Mouse (Mus musculus): ENCODE measurements around the gene Foxa2. TPM values are rescaled to one million over a fixed set of nuclear protein-coding genes. Genes with fewer than 3 reads are reported as not detected.

Foxa2 gene
- polyA plus RNA-seq, 1 experiment from 2014 or later: 0.55 TPM

DNA sequence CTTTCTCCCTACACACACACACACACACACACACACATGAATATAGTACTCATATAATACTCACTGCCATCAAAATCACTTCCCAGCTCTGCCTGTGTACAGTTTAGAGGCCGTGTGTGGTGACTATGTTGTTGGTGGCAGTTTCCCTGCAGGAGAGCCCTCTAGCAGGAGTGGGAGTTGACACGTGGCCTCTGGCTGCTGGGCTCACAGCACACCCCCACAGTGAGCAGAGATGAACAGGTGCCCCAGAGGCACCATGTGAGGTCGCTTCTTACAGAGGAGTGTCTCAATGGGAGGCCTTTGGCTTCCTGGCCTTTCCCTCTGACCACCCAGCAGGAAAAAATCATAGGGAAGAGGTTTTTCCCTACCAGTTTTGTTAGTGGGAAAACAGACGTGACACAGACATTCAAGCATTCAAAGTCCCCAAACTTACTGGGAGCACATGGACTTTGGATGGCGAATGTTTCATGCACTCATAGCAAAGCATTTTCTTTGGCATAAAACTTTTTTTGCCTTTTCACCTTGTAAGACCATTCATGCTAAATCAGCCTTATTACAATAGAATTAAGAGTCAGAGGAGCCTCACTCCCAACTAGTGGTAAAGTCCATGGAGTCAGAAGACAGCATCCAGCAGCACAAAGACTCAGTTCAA is 24.7 kb downstream of the Foxa2 start:
- H3K27ac ChIP-seq: no peak overlapping the region
- H3K27me3 ChIP-seq: peaks cover 53% of the 10 kb centered on the region
- no peaks in the 10 kb centered on the region for H3K36me3 ChIP-seq
- no peak overlapping the region for H3K4me2 ChIP-seq
- no peak overlapping the region for H3K9ac ChIP-seq
- ATAC-seq (replicated peaks; ENCODE audit: insufficient number of reproducible peaks, insufficient read depth, low FRiP score, low read depth): no peak
- H3K4me1 ChIP-seq (replicated peaks): no peaks in the 10 kb centered on the region
- 44% methylated on average over 5 of the region's 5 CpGs for WGBS
- H3K4me3 ChIP-seq: no peak overlapping the region
- no peaks in the 10 kb centered on the region for H3K9me3 ChIP-seq (replicated peaks)

- no peaks in the 10 kb centered on the region for H3K36me3 ChIP-seq
- H3K4me2 ChIP-seq: no peak overlapping the region
- H3K4me3 ChIP-seq: no peak overlapping the region
- H3K27me3 ChIP-seq: peaks cover 43% of the 10 kb centered on the region
- ATAC-seq (replicated peaks; ENCODE audit: insufficient number of reproducible peaks, insufficient read depth, low FRiP score, low read depth): no peak
- no peaks in the 10 kb centered on the region for H3K4me1 ChIP-seq (replicated peaks)
- WGBS: 51% methylated on average over 9 of the region's 9 CpGs
- H3K27ac ChIP-seq: no peak overlapping the region
- H3K9ac ChIP-seq: no peak overlapping the region
- no peaks in the 10 kb centered on the region for H3K9me3 ChIP-seq (replicated peaks)
Observed at GRCm38 (mm10) chr2:148021016-148021415, 25.8 kb downstream of the Foxa2 start.

DNA sequence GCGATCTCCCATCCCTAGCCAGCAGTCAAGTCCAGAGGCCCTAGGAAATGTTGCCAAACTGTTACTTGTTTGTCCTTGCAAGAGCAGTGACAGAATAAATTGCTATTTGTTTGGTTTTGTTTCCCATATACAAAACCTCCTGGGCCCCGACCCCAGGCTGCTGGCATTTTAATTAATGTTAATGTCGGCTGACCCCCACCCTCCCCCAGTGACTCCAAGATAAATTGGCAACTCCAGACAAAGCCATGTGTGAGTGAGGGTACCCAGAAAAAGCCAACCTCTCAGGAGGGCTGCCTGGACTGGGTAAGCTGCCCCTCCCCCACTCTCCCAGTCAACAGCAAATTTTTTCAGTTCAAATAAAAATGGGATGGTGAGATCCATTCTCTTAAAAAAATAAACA is 26.6 kb downstream of the Foxa2 start:
- Histone ChIP-seq H3K9ac (no peak overlapping the region), H3K36me3 (no peaks in the 10 kb centered on the region), H3K27me3 (peaks cover 36% of the 10 kb centered on the region), H3K27ac (no peak overlapping the region), H3K9me3 (replicated peaks) (no peaks in the 10 kb centered on the region), H3K4me3 (no peak overlapping the region), H3K4me1 (replicated peaks) (no peaks in the 10 kb centered on the region), H3K4me2 (no peak overlapping the region)
- no peak for ATAC-seq (replicated peaks; ENCODE audit: insufficient number of reproducible peaks, insufficient read depth, low FRiP score, low read depth)
- 26% methylated on average over 3 of the region's 3 CpGs for WGBS

DNA sequence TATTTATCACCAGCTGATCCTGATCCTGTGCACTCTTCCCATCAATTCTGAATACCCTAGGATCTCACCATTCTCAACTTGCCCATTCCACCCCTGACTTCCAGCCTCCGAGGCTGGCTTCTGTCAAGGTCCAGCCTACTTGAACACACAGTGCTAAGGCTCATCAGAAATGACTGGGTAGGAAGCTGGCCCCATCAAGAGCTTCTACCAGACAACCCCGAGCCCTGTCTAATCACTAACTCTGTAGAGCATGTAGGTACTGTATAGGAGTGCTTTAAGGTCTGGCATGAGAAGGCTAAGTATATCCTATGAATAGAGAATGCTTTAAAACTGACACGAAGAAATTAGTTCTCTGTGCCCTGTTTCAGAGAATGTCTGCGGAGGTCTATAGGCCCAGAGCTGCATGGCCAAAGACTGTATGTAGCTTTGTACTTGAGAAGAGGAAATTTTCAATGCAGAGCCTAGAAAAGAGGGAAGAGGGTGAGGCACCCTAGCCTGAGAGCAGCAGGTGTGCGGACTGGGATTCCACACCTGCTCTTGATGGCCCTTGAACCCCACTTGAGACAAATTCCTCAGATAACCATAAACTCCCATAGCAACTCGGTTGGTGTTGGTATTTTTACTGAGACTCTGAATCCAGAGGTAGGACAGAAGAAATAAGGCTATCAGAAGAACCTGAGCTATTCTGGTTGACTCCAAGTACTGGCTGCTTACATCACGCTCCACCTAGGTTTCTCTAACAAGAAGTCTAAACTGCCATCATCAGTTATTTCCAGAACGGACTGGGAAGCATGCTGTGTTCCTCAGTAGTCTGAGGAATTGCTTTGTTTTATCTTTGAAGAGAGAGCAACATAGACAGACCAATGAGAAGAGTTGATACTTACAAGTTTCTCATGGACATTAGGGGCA is 28.7 kb downstream of the Foxa2 start:
- Histone ChIP-seq H3K27me3 (peaks cover 17% of the 10 kb centered on the region), H3K4me1 (replicated peaks) (no peaks in the 10 kb centered on the region), H3K36me3 (no peaks in the 10 kb centered on the region), H3K4me3 (no peak overlapping the region), H3K9me3 (replicated peaks) (no peaks in the 10 kb centered on the region), H3K27ac (no peak overlapping the region), H3K9ac (no peak overlapping the region), H3K4me2 (no peak overlapping the region)
- 70% methylated on average over 8 of the region's 8 CpGs for WGBS
- ATAC-seq (replicated peaks; ENCODE audit: insufficient number of reproducible peaks, insufficient read depth, low FRiP score, low read depth): no peak

DNA sequence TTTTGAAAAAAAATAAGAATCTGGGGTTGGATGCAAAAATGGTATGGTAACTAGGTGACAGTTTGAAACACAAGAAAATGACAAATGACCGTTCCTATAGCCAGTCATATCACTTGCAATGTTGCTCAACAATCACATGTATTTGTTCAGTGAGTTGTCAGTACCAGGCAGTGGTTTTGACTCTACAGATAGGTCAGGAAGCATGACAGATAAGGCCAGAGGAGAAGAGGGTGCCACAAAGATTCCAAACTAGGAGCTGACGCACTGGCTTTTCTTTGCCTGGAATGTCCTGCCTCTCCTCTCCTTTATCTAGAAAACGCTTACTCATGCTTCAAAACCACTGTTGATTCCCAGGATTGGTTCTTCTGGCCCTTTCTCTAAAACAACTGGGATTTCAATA is 33.4 kb downstream of the Foxa2 start:
- no peak overlapping the region for H3K4me3 ChIP-seq
- no peaks in the 10 kb centered on the region for H3K36me3 ChIP-seq
- H3K27me3 ChIP-seq: no peaks in the 10 kb centered on the region
- no peaks in the 10 kb centered on the region for H3K4me1 ChIP-seq (replicated peaks)
- WGBS: 29% methylated on average over 3 of the region's 3 CpGs
- no peak overlapping the region for H3K9ac ChIP-seq
- ATAC-seq (replicated peaks; ENCODE audit: insufficient number of reproducible peaks, insufficient read depth, low FRiP score, low read depth): no peak
- H3K27ac ChIP-seq: no peak overlapping the region
- no peaks in the 10 kb centered on the region for H3K9me3 ChIP-seq (replicated peaks)
- H3K4me2 ChIP-seq: no peak overlapping the region

DNA sequence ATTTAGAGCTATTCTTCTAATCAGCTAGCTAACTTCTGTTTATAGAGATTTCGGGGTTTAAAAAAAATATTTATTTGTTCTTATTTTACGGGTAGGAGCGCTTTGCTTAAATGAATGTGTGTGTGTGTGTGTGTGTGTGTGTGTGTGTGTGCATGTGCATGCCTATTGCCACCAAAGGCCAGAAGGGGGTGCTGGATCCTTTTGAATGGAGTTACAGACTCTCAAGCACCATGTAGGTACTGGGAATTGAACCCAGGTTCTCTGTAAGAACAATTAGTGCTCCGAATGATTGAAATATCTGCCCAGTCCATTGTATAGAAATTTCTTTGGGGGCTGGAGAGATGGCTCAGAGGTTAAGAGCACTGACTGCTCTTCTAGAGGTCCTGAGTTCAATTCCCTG is 37.7 kb downstream of the Foxa2 start:
- no peaks in the 10 kb centered on the region for H3K27me3 ChIP-seq
- no peaks in the 10 kb centered on the region for H3K4me1 ChIP-seq (replicated peaks)
- H3K36me3 ChIP-seq: no peaks in the 10 kb centered on the region
- H3K4me2 ChIP-seq: no peak overlapping the region
- no peak overlapping the region for H3K9ac ChIP-seq
- 92% methylated on average over 4 of the region's 4 CpGs for WGBS
- no peak overlapping the region for H3K27ac ChIP-seq
- H3K4me3 ChIP-seq: no peak overlapping the region
- no peak for ATAC-seq (replicated peaks; ENCODE audit: insufficient number of reproducible peaks, insufficient read depth, low FRiP score, low read depth)
- H3K9me3 ChIP-seq (replicated peaks): no peaks in the 10 kb centered on the region

DNA sequence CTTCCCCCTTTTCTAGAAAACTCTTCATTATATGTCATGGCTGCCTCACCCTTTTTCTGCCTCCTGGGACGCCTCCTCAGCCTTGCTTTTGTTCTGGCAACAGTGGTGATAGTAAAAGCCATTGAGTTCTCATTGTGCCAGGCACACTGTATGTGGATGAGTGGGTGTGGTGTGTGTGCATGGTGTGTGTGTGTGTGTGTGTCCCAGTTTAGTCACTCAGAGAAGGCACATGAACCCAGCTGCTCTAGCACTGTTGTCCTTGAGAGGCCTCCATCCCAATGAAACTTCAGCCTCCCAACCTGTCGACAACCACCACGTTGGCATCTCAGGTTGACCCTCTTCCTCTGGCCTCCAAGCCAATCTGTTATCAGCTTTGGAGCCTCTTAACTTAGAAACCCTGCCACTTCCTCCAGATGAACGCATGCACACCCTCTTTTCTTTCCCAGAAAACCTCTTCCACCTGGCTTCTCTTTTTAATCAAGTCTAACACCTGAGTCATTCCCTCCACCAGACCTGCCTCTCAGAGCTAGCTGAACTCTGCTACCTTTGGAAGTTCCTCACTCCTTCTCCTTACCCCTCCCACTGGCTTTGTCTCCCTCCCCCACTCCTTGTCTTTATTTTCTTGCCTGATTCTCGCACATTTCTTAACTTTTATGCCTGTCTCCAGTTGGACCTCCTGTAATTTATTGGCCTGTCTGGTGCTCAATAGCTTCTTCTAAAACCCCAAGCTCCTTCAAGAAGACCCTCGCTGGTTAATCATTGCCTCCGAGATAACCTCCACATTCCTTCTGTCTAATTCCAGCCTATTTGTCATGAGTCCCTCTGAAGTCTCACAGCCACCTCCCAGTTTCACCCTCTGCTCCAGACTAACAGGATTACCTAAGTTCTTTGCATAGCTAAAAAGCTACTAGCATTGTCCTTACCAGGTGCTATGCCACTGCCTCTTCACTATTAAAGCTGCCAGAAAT is 41.9 kb downstream of the Foxa2 start:
- no peaks in the 10 kb centered on the region for H3K27me3 ChIP-seq
- H3K4me2 ChIP-seq: no peak overlapping the region
- WGBS: 41% methylated on average over 7 of the region's 7 CpGs
- H3K36me3 ChIP-seq: no peaks in the 10 kb centered on the region
- no peak for ATAC-seq (replicated peaks; ENCODE audit: insufficient number of reproducible peaks, insufficient read depth, low FRiP score, low read depth)
- no peak overlapping the region for H3K4me3 ChIP-seq
- no peak overlapping the region for H3K9ac ChIP-seq
- H3K4me1 ChIP-seq (replicated peaks): no peaks in the 10 kb centered on the region
- no peaks in the 10 kb centered on the region for H3K9me3 ChIP-seq (replicated peaks)
- no peak overlapping the region for H3K27ac ChIP-seq

DNA sequence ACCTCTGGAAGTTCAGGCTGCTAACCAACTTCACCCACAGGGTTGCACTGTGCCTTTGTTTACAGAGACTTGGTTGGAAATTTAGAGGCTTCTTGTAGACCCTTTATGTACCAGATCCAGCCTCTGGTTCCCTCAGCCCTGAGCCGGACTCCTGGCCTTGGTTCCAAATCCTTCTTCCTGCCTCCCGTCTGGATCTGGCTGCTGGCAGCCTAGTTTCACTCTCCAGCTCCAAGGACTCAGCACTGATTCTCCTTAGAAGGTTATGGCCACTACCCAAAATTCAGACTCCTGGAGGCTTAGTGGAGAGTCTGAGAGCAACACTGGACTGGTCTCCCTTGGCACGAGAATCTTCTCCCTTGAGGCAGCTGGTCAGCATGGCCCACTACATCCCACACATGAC is 43.3 kb downstream of the Foxa2 start:
- H3K4me3 ChIP-seq: no peak overlapping the region
- H3K36me3 ChIP-seq: no peaks in the 10 kb centered on the region
- no peaks in the 10 kb centered on the region for H3K4me1 ChIP-seq (replicated peaks)
- no peak overlapping the region for H3K27ac ChIP-seq
- WGBS: 65% methylated on average over 3 of the region's 3 CpGs
- ATAC-seq (replicated peaks; ENCODE audit: insufficient number of reproducible peaks, insufficient read depth, low FRiP score, low read depth): no peak
- no peak overlapping the region for H3K4me2 ChIP-seq
- no peaks in the 10 kb centered on the region for H3K27me3 ChIP-seq
- no peak overlapping the region for H3K9ac ChIP-seq
- no peaks in the 10 kb centered on the region for H3K9me3 ChIP-seq (replicated peaks)

- Histone ChIP-seq H3K4me2 (no peak overlapping the region), H3K36me3 (no peaks in the 10 kb centered on the region), H3K4me3 (no peak overlapping the region), H3K27ac (no peak overlapping the region), H3K9ac (no peak overlapping the region), H3K4me1 (replicated peaks) (no peaks in the 10 kb centered on the region), H3K27me3 (no peaks in the 10 kb centered on the region), H3K9me3 (replicated peaks) (no peaks in the 10 kb centered on the region)
- WGBS: 59% methylated on average over 10 of the region's 10 CpGs
- no peak for ATAC-seq (replicated peaks; ENCODE audit: insufficient number of reproducible peaks, insufficient read depth, low FRiP score, low read depth)
Observed at GRCm38 (mm10) chr2:147998206-147998966, 48.4 kb downstream of the Foxa2 start.

GRCm38 (mm10) chr2:147996781-147997180 is 50.0 kb downstream of the Foxa2 start:
- Histone ChIP-seq H3K27ac (no peak overlapping the region), H3K4me3 (no peak overlapping the region)
- ATAC-seq (replicated peaks; ENCODE audit: insufficient number of reproducible peaks, insufficient read depth, low FRiP score, low read depth): no peak

More at GRCm38 (mm10) chr2:147996781-147997180, 50.0 kb downstream of the Foxa2 start:
- no peak overlapping the region for H3K9ac ChIP-seq
- no peaks in the 10 kb centered on the region for H3K36me3 ChIP-seq
- H3K27me3 ChIP-seq: no peaks in the 10 kb centered on the region
- H3K4me1 ChIP-seq (replicated peaks): no peaks in the 10 kb centered on the region
- H3K4me2 ChIP-seq: no peak overlapping the region
- H3K9me3 ChIP-seq (replicated peaks): no peaks in the 10 kb centered on the region
